Mouse (Mus musculus) adrenal gland, postnatal 10 days (tissue): Measurements from ENCODE around the gene Csnk1e. TPM values are rescaled to one million over a fixed set of nuclear protein-coding genes. Genes with fewer than 3 reads are reported as not detected.

ENCODE experiments used
- microRNA-seq: library from miRNA; unstranded; fragments of <30 nt; microRNA quantifications from one replicate; pipeline ENCODE4 v1.2.0, GENCODE M21; 2021
- total RNA-seq, 2 experiments: library from RNA; stranded (reverse); gene quantifications; 2 replicates each; pipeline ENCODE4 v1.2.3; 2021

Csnk1e gene
- total RNA-seq, 2 experiments from 2014 or later, result 65.7 to 77.7 TPM

Small RNAs within 50 kb of the gene (microRNA-seq; reads per million reads assigned to microRNA genes)
- gene Gm44302, result not detected
- 1.4 reads per million for gene Mir1943

Other genes starting within 250 kb of the Csnk1e start
- gene Pick1, start 226.4 kb downstream of the Csnk1e start, total RNA-seq, result 10 to 100 TPM; 18.9 to 28.4 TPM
- under 1 TPM; 0.24 to 0.45 TPM for gene Gm49486, start 226.2 kb downstream of the Csnk1e start, total RNA-seq
- under 1 TPM in 1 of 2 experiments, not detected in 1; 0.15 TPM for gene Slc16a8, start 200.8 kb downstream of the Csnk1e start, total RNA-seq
- under 1 TPM; 0.85 to 0.99 TPM for gene Baiap2l2, start 170.0 kb downstream of the Csnk1e start, total RNA-seq
- 10 to 100 TPM; 27.0 to 27.5 TPM for gene Pla2g6, start 127.2 kb downstream of the Csnk1e start, total RNA-seq
- 10 to 100 TPM in 1 of 2 experiments, 1 to 10 TPM in 1; 3.6 to 10.8 TPM for gene Maff, start 108.9 kb downstream of the Csnk1e start, total RNA-seq
- gene Tmem184b, start 52.0 kb downstream of the Csnk1e start, total RNA-seq, result 10 to 100 TPM; 51.4 to 56.6 TPM
- under 1 TPM in 1 of 2 experiments, not detected in 1; 0.24 TPM for gene Kcnj4, start 49.7 kb upstream of the Csnk1e start, total RNA-seq
- 10 to 100 TPM; 11.4 to 13.2 TPM for gene Kdelr3, start 60.8 kb upstream of the Csnk1e start, total RNA-seq
- gene Ddx17, start 91.2 kb upstream of the Csnk1e start, total RNA-seq, result 100 to 1,000 TPM; 223 to 364 TPM
- 1 to 10 TPM; 1.4 to 1.8 TPM for gene Dmc1, start 149.5 kb upstream of the Csnk1e start, total RNA-seq
- gene Fam227a, start 203.4 kb upstream of the Csnk1e start, total RNA-seq, result 1 to 10 TPM; 2.8 to 3.1 TPM
- gene Cby1, start 203.6 kb upstream of the Csnk1e start, total RNA-seq, result 10 to 100 TPM; 22.7 to 26.0 TPM
- gene Tomm22, start 215.3 kb upstream of the Csnk1e start, total RNA-seq, result 100 to 1,000 TPM; 143 to 156 TPM
- gene Josd1, start 232.4 kb upstream of the Csnk1e start, total RNA-seq, result 10 to 100 TPM; 45.1 to 50.7 TPM
- 10 to 100 TPM; 26.7 to 30.0 TPM for gene Gtpbp1, start 235.3 kb upstream of the Csnk1e start, total RNA-seq